Mouse (Mus musculus): ENCODE measurements around the gene Veph1.
A peak's percentile ranks its signal among the peaks of the same experiment; 100 is the strongest.

Veph1 gene

GRCm38 (mm10) chr3:66040857-66041494 is 255.7 kb downstream of the Veph1 start:
- DNase-seq (ENCODE audit: low read depth, low spot score) = no peak
- Histone ChIP-seq H3K27me3 (ENCODE audit: control insufficient read depth, insufficient read depth, low read length, poor library complexity, severe bottlenecking) (no peaks in the 10 kb centered on the region), H3K36me3 (ENCODE audit: control insufficient read depth, insufficient read depth, low read length, poor library complexity, severe bottlenecking) (no peaks in the 10 kb centered on the region)

GRCm38 (mm10) chr3:66035226-66035625 is 261.4 kb downstream of the Veph1 start:
- H3K27me3 ChIP-seq (ENCODE audit: control insufficient read depth, insufficient read depth, low read length, poor library complexity, severe bottlenecking) = no peaks in the 10 kb centered on the region
- DNase-seq (ENCODE audit: low read depth, low spot score) = no peak

GRCm38 (mm10) chr3:66033346-66033745 is 263.3 kb downstream of the Veph1 start:
- H3K36me3 ChIP-seq (ENCODE audit: control insufficient read depth, insufficient read depth, low read length, poor library complexity, severe bottlenecking) = no peaks in the 10 kb centered on the region
- no peak for DNase-seq (ENCODE audit: low read depth, low spot score)

More at GRCm38 (mm10) chr3:66035226-66035625, 261.4 kb downstream of the Veph1 start:
- no peaks in the 10 kb centered on the region for H3K36me3 ChIP-seq (ENCODE audit: control insufficient read depth, insufficient read depth, low read length, poor library complexity, severe bottlenecking)

GRCm38 (mm10) chr3:66025454-66025853 is 271.2 kb downstream of the Veph1 start:
- Histone ChIP-seq H3K36me3 (ENCODE audit: control insufficient read depth, insufficient read depth, low read length, poor library complexity, severe bottlenecking) (no peaks in the 10 kb centered on the region), H3K27me3 (ENCODE audit: control insufficient read depth, insufficient read depth, low read length, poor library complexity, severe bottlenecking) (no peaks in the 10 kb centered on the region)
- DNase-seq (ENCODE audit: low read depth, low spot score) = no peak

More at GRCm38 (mm10) chr3:66033346-66033745, 263.3 kb downstream of the Veph1 start:
- no peaks in the 10 kb centered on the region for H3K27me3 ChIP-seq (ENCODE audit: control insufficient read depth, insufficient read depth, low read length, poor library complexity, severe bottlenecking)

- Histone ChIP-seq H3K27me3 (ENCODE audit: control insufficient read depth, insufficient read depth, low read length, poor library complexity, severe bottlenecking) (no peaks in the 10 kb centered on the region), H3K36me3 (ENCODE audit: control insufficient read depth, insufficient read depth, low read length, poor library complexity, severe bottlenecking) (no peaks in the 10 kb centered on the region)
- DNase-seq (ENCODE audit: low read depth, low spot score) = no peak
These were observed 272.3 kb downstream of the Veph1 start for GRCm38 (mm10) chr3:66024220-66024792.

GRCm38 (mm10) chr3:66019171-66019570 is 277.5 kb downstream of the Veph1 start:
- H3K36me3 ChIP-seq (ENCODE audit: control insufficient read depth, insufficient read depth, low read length, poor library complexity, severe bottlenecking) = no peaks in the 10 kb centered on the region
- H3K27me3 ChIP-seq (ENCODE audit: control insufficient read depth, insufficient read depth, low read length, poor library complexity, severe bottlenecking) = no peaks in the 10 kb centered on the region
- no peak for DNase-seq (ENCODE audit: low read depth, low spot score)

GRCm38 (mm10) chr3:66007632-66008401 is 288.8 kb downstream of the Veph1 start:
- no peak for DNase-seq (ENCODE audit: low read depth, low spot score)

GRCm38 (mm10) chr3:66004989-66005388 is 291.6 kb downstream of the Veph1 start:
- Histone ChIP-seq H3K27me3 (ENCODE audit: control insufficient read depth, insufficient read depth, low read length, poor library complexity, severe bottlenecking) (no peaks in the 10 kb centered on the region), H3K36me3 (ENCODE audit: control insufficient read depth, insufficient read depth, low read length, poor library complexity, severe bottlenecking) (no peaks in the 10 kb centered on the region)
- DNase-seq (ENCODE audit: low read depth, low spot score) = no peak

More at GRCm38 (mm10) chr3:66007632-66008401, 288.8 kb downstream of the Veph1 start:
- Histone ChIP-seq H3K27me3 (ENCODE audit: control insufficient read depth, insufficient read depth, low read length, poor library complexity, severe bottlenecking) (no peaks in the 10 kb centered on the region), H3K36me3 (ENCODE audit: control insufficient read depth, insufficient read depth, low read length, poor library complexity, severe bottlenecking) (no peaks in the 10 kb centered on the region)

GRCm38 (mm10) chr3:66004220-66004951 is 292.3 kb downstream of the Veph1 start:
- peak; percentile 15 for DNase-seq (ENCODE audit: low read depth, low spot score)
- Histone ChIP-seq H3K27me3 (ENCODE audit: control insufficient read depth, insufficient read depth, low read length, poor library complexity, severe bottlenecking) (no peaks in the 10 kb centered on the region), H3K36me3 (ENCODE audit: control insufficient read depth, insufficient read depth, low read length, poor library complexity, severe bottlenecking) (no peaks in the 10 kb centered on the region)

Measured in splenic B cell, adult 2 months (primary cell).